Mouse (Mus musculus): ENCODE measurements around the gene Slc44a2. TPM values are rescaled to one million over a fixed set of nuclear protein-coding genes. Genes with fewer than 3 reads are reported as not detected.

The Slc44a2 gene
- polyA plus RNA-seq, 1 experiment: 356 TPM

DNA sequence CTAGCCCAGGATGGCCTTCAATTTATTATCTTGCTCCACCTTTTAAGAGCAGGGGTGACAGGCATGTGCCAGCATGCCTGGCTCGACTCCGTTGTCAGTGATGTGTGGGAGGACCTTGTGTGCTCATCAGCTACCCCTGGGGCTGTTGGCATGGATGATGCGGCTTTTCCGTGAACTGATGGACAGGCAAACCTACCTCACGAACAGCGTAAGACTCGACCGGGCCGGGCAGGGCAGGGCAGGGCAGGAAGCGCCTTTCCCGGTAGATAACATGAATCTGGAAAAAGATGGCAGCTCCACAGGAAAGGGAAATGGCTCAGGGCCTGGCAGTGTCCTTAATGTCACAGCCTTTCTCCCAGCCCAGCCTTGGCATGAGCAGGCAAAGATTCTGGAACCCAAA lies 3.8 kb downstream of the Slc44a2 start:
- WGBS: 95% methylated on average over 11 of the region's 11 CpGs
- Histone ChIP-seq H3K27ac (ENCODE audit: insufficient read depth, low read depth, low read length) (no peak overlapping the region), H3K4me3 (ENCODE audit: insufficient read depth, low read depth, low read length) (no peak overlapping the region), H3K4me1 (ENCODE audit: control insufficient read depth, insufficient read depth, low read length) (peaks cover 16% of the 10 kb centered on the region)
- TF ChIP-seq POLR2A (IDR thresholded peaks at IDR 0.05; ENCODE audit: insufficient read depth, low read depth, low read length) (no peak), CTCF (IDR thresholded peaks at IDR 0.05; ENCODE audit: insufficient read depth, low read depth, low read length) (no peak)

GRCm38 (mm10) chr9:21327569-21327968 lies 7.1 kb downstream of the Slc44a2 start:
- TF ChIP-seq CTCF (IDR thresholded peaks at IDR 0.05; ENCODE audit: insufficient read depth, low read depth, low read length) (no peak), POLR2A (IDR thresholded peaks at IDR 0.05; ENCODE audit: insufficient read depth, low read depth, low read length) (no peak)
- 66% methylated on average over 3 of the region's 3 CpGs for WGBS
- Histone ChIP-seq H3K27ac (ENCODE audit: insufficient read depth, low read depth, low read length) (no peak overlapping the region), H3K4me1 (ENCODE audit: control insufficient read depth, insufficient read depth, low read length) (peaks cover 11% of the 10 kb centered on the region), H3K4me3 (ENCODE audit: insufficient read depth, low read depth, low read length) (no peak overlapping the region)

DNA sequence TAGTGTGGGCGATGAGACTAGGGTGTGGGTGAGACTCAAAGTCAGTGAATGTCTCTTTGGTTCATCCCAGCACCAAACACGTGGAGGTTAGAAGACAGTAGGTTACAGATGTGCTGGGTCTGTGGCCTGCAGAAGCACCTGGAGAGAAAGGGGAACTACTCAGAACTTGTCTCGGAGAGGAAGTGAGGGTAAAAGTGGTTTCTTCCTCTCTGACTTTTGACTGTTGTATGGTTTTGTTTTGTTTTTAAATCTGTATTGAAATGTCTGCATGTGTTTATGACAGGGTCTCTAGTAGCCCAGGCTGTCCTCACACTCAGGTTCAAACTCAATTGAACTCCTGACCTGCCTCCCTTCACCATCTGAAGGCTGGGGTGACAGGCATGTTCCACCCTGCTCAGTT lies 7.5 kb downstream of the Slc44a2 start:
- H3K27ac ChIP-seq (ENCODE audit: insufficient read depth, low read depth, low read length): no peak overlapping the region
- WGBS: 63% methylated on average over 3 of the region's 3 CpGs
- no peak overlapping the region for H3K4me3 ChIP-seq (ENCODE audit: insufficient read depth, low read depth, low read length)
- TF ChIP-seq CTCF (IDR thresholded peaks at IDR 0.05; ENCODE audit: insufficient read depth, low read depth, low read length) (no peak), POLR2A (IDR thresholded peaks at IDR 0.05; ENCODE audit: insufficient read depth, low read depth, low read length) (no peak)
- H3K4me1 ChIP-seq (ENCODE audit: control insufficient read depth, insufficient read depth, low read length): peaks cover 15% of the 10 kb centered on the region

DNA sequence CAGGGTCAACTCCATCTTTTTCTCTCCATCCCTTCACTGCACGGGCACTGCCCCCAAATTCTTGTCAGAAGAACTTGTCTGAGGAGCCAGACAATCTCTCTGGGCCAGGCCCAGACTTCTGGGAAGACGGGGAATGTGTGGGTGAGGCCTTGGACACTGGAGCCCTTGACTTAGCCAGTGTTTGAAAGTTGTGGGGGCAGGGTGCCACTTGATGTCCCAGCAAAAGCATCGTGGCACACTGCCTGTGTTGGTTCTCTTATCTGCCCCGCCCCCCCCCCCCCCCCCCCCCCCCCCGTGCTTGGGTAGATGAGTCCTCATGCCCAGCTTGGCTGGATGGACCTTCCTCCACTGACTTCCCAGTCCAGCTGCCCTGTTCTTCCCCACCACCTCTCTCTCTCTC lies 8.5 kb downstream of the Slc44a2 start:
- 55% methylated on average over 3 of the region's 5 CpGs for WGBS
- no peak overlapping the region for H3K27ac ChIP-seq (ENCODE audit: insufficient read depth, low read depth, low read length)
- peaks cover 15% of the 10 kb centered on the region for H3K4me1 ChIP-seq (ENCODE audit: control insufficient read depth, insufficient read depth, low read length)
- H3K4me3 ChIP-seq (ENCODE audit: insufficient read depth, low read depth, low read length): no peak overlapping the region
- TF ChIP-seq POLR2A (IDR thresholded peaks at IDR 0.05; ENCODE audit: insufficient read depth, low read depth, low read length): no peak
- TF ChIP-seq CTCF (IDR thresholded peaks at IDR 0.05; ENCODE audit: insufficient read depth, low read depth, low read length): no peak

DNA sequence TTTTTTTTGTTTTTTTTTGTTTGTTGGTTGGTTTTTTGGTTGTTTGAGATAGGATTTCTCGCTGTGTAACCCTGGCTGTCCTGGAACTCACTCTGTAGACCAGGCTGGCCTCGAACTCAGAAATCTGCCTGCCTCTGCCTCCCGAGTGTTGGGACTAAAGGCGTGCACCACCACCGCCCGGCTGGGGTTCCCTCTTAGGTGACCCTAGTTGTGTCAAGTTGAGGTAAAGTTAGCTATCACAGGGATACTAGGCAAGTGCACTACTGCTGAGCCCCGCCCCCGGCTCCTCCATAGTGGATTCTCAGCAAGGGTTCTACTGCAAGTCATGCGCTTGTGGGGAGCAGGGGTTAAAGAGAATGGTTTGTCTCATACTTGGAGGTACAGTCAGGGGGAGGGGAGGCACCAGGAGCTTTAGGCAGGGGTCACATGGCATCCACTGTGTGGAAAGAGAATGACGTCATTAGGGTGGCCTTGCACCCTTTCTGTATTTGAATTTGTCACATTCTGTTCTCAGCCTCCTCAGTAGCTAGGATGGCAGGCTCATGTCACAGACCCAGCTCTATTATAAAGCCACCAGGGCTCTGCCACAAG lies 9.3 kb downstream of the Slc44a2 start:
- Histone ChIP-seq H3K4me3 (ENCODE audit: insufficient read depth, low read depth, low read length) (no peak overlapping the region), H3K27ac (ENCODE audit: insufficient read depth, low read depth, low read length) (no peak overlapping the region), H3K4me1 (ENCODE audit: control insufficient read depth, insufficient read depth, low read length) (peaks cover 15% of the 10 kb centered on the region)
- 92% methylated on average over 10 of the region's 10 CpGs for WGBS
- TF ChIP-seq CTCF (IDR thresholded peaks at IDR 0.05; ENCODE audit: insufficient read depth, low read depth, low read length) (no peak), POLR2A (IDR thresholded peaks at IDR 0.05; ENCODE audit: insufficient read depth, low read depth, low read length) (no peak)

DNA sequence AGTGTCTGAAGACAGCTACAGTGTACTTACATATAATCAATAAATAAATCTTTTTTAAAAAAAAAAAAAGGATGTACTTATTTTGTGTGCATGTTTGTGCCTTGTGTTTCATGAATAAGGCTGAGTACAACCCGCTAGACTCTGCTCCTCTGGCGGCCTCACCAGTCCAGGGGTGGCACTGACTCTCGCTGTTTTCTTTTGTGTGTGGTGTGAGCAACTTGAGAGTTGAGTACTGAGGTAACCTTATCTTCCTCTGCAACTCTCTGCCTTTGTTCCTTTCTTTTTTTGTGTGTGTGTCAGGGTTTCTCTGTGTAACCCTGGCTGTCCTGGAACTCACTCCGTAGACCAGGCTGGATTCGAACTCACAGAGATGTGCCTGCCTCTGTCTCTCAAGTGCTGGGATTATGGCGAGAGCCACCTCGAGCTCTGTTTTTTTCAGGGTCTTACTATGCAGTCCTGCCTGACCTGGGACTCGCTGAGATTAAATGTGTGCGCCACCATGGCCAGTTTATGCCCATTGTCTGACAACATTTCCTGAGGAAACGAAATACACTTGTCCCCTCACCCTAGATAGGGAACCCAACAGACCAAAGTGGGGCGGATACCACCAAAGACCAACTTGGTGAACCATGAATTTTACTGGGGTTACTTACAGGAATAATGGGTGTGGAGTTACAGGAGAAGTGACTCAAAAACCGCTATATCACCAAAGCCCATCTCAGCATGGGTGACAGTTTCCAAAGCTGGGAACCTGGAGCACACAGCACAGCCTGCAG lies 11.1 kb downstream of the Slc44a2 start:
- H3K27ac ChIP-seq (ENCODE audit: insufficient read depth, low read depth, low read length): no peak overlapping the region
- peaks cover 15% of the 10 kb centered on the region for H3K4me1 ChIP-seq (ENCODE audit: control insufficient read depth, insufficient read depth, low read length)
- WGBS: 88% methylated on average over 12 of the region's 12 CpGs

DNA sequence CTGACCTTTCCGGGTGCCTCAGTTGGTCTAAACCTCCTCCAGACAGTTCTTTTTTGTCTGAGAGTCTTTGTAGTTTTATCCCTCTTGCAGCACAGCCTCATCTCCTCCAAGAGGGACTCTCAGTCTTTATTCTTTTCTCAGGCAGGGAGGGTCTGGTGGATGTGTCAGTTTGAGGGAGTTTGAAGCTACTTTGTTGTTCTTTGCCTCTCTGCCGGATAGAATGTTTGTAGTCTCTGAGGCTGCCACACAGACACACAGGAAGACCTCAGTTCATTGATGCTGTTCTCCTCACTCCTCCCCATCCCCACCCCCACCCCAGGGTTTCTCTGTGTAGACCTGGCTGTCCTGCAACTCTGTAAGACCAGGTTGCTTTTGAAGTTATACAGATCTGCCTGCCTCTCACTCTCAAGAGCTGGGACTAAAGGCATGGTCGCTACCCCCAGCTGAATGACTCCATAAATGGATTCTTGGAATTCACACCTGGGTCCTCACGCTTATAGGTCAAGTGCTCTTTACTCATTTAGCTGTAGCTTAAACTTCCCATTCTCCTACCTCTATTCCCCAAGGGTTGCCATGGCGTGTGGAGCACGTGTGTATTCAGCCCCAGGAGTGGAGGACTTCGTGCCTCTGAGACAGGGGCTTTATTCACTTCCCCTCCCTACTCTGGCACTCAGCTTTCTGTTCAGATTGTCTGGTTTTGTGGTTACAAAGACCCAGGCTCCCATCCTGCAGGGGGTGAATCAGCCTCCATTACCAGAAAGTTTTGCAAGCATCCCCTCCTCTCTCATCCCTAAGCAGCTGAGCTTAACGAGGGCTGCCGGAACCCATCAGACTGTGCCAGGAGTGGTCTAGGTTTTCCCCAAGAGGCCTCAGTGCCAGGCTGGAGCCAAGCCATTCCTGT lies 11.9 kb downstream of the Slc44a2 start:
- H3K27ac ChIP-seq (ENCODE audit: insufficient read depth, low read depth, low read length): no peak overlapping the region
- peaks cover 12% of the 10 kb centered on the region for H3K4me1 ChIP-seq (ENCODE audit: control insufficient read depth, insufficient read depth, low read length)
- WGBS: 40% methylated on average over 9 of the region's 9 CpGs
- no peak for TF ChIP-seq POLR2A (IDR thresholded peaks at IDR 0.05; ENCODE audit: insufficient read depth, low read depth, low read length)
- no peak overlapping the region for H3K4me3 ChIP-seq (ENCODE audit: insufficient read depth, low read depth, low read length)

More for the DNA sequence above, 11.1 kb downstream of the Slc44a2 start:
- no peak for TF ChIP-seq CTCF (IDR thresholded peaks at IDR 0.05; ENCODE audit: insufficient read depth, low read depth, low read length)
- TF ChIP-seq POLR2A (IDR thresholded peaks at IDR 0.05; ENCODE audit: insufficient read depth, low read depth, low read length): no peak
- H3K4me3 ChIP-seq (ENCODE audit: insufficient read depth, low read depth, low read length): no peak overlapping the region

- WGBS: 96% methylated on average over 1 of the region's 1 CpGs
- Histone ChIP-seq H3K4me1 (ENCODE audit: control insufficient read depth, insufficient read depth, low read length) (peaks cover 15% of the 10 kb centered on the region), H3K4me3 (ENCODE audit: insufficient read depth, low read depth, low read length) (no peak overlapping the region), H3K27ac (ENCODE audit: insufficient read depth, low read depth, low read length) (no peak overlapping the region)
- TF ChIP-seq POLR2A (IDR thresholded peaks at IDR 0.05; ENCODE audit: insufficient read depth, low read depth, low read length) (no peak), CTCF (IDR thresholded peaks at IDR 0.05; ENCODE audit: insufficient read depth, low read depth, low read length) (no peak)
Observed at GRCm38 (mm10) chr9:21333523-21333922, 13.0 kb downstream of the Slc44a2 start.

GRCm38 (mm10) chr9:21334747-21335146 lies 14.2 kb downstream of the Slc44a2 start:
- TF ChIP-seq POLR2A (IDR thresholded peaks at IDR 0.05; ENCODE audit: insufficient read depth, low read depth, low read length) (no peak), CTCF (IDR thresholded peaks at IDR 0.05; ENCODE audit: insufficient read depth, low read depth, low read length) (no peak)
- Histone ChIP-seq H3K4me1 (ENCODE audit: control insufficient read depth, insufficient read depth, low read length) (peaks cover 10% of the 10 kb centered on the region), H3K4me3 (ENCODE audit: insufficient read depth, low read depth, low read length) (no peak overlapping the region), H3K27ac (ENCODE audit: insufficient read depth, low read depth, low read length) (no peak overlapping the region)
